Mouse (Mus musculus) kidney, postnatal 25 days (tissue): ENCODE results near the gene Dmd.

ENCODE experiments used
- DNase-seq, 2 experiments: peaks; one replicate each; pipeline ENCODE4 v3.0.0; 2021; ENCODE audit warnings: mixed read lengths in 2 of 2

Dmd gene

DNA sequence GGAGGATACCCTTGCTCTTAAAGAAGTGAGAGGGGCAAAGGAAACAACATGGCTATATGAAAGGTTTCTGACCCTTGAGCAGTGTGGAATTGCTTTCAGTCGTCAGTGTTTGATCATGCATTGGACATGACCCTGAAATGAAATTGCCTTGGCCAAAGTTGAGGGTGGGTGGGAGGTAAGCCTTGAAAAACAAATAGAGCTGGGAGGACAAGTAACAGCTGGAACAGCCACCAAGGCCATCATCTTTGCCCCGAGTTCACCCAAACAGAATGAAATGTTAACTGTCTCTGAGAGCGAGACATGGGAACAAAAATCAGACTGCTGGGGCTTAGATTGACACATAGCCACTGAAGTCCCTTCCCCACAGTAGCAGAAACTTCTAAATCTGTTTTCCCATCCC lies 2100.9 kb downstream of the Dmd start:
- DNase-seq: peak in 1 of 2 experiments; percentile 2

DNA sequence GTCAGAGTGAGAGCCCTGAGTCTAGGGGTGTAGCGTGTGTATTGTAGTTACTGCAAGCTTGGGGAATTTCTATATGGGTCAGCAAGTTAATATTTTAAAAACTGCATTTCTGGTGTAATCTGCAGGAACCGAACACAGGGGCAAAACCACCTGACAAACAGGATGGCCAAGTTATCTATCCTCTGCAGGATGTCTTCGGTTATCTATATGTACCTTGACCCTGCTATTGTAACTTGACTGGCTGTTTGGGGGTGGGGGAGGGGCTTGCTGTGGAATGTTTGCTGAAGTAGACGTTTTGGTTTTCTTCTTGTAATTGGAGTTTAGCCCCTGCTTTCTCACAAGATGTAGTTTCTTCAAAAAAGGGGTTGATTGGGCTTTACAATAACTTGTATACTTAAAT lies 2124.9 kb downstream of the Dmd start:
- DNase-seq: no peak

DNA sequence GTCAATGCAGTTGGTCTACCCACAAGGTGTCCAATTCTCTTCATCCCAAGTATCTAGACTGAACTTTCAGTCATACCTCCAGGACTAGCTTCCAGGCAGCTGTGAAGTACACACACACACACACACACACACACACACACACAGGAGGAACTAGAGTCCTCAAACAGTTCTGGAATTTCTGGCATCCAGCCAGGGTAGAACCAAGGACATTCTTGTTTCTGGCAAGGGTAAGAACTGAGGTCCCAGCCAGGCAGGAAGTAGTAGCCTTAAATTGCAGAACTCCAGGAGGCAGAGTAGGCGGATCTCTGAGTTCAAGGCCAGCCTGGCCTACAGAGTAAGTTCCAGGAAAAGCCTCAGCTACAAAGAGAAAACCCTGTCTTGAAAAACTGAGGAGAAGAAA lies 2128.2 kb downstream of the Dmd start:
- DNase-seq: peak; percentile 54 to 64

DNA sequence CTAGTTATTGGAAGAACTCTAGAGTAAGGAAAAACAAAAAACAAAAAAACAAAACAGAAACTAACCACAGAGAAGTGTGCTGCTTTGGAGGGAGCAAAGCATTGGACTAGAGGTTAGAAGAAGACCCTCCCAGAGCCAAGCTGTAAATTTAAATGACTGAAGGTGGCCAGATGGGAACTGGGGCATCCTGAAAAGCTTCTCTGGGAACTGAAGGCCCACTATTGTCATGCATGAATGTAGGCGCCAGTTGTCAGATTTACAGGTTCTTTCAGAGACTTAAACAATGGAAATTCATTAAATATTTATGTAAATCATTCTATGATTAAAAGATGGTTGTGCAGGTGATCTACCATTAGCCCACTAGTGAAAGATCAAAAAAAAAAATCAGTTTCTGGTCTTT lies 2128.9 kb downstream of the Dmd start:
- no peak for DNase-seq

DNA sequence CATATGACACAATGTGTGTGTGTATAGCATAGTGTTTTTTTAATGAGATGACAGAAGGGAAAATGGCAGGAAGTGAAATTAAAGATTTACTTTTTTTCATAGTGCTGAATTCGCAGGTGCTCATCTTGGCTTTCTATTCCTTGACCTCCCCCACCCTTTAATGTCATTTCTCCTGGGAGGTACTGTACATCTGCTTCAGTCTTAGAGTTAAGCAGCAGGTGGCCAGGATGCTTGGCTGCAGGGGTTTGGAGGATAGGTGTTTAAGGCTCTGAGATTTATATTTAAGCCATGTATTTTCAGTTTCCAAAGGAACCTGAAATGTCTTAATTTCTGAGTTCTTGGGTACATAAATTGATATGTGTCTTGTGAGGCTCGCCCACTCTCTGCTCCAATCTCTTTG lies 2130.5 kb downstream of the Dmd start:
- DNase-seq: no peak

DNA sequence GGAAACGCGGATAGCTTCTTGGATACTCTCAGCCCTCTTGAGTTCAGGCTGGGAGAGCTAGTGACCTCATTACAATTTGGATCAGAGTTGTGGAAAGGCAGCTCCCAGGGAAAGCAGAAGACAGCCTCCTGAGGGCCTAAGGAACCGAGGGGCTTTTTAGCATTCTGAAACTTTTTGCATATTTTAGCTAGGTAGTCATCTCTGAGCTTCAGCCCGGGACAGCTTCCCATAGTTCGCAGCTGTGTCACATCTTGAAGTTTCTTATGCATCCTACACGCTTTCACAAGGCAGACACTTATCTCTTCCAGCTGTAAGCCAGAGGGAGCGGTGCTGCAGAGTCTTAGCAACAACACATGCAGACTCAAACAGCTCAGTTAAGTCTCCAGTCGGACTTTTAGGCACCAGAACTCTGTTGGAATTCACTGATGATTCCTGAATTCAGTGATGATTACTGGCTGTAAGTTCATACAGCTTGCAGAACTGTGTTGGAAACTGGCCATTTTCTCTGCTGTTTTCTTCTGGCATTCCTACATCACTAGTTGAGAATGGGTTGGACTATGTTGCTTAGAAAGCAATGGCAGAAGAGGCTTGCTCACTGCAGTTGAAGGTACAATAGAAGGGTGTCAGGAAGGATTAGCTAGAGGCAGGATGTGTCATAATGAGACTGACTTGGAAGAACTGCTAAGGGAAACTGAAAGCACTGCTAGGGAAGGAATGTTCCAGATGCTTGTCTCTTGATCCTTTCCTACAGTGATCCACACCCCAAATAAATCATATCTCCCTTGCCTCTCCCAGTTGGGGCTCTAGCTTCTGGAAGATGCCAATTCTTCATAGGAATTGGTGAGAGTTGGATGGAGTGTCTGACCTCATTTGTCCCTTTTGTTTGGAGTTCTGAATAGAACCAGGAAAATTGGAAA lies 2135.8 kb downstream of the Dmd start:
- DNase-seq: no peak

DNA sequence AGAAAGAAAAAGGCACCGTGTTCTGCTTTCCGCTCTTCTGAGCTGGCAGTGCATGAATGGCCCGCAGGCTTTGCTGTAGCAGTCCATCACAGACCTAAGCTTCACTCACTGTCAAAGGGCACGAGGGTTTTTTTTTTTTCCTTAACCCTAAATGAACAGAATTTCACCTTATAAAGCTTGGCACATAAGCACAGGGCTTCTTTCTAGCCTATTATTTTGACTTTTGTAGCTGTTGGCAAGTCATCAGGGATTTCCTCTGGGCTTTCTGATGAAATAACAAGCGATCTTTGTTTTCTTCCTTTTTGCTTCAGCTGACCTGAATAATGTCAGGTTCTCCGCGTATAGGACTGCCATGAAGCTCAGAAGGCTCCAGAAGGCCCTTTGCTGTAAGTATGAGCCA lies 2140.8 kb downstream of the Dmd start:
- no peak for DNase-seq

DNA sequence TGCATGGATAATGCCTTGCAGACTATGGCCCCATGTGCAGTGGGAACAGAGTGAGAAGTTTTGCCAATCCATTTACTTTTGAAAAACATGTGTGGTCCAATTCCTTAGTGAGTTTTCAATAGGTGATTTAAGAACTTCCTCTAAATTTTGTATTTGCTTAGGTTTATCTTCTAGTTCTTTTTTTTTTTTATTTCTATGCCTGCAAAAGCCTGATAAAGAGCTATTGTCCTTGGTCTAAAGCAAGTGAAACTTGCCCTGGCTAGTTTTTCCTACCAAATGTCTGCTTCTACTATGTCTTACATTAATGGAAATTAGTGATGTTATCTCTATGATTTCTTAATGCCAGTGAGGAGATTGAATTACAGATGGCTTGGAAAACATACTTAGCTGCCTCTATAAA lies 2144.7 kb downstream of the Dmd start:
- DNase-seq: no peak

DNA sequence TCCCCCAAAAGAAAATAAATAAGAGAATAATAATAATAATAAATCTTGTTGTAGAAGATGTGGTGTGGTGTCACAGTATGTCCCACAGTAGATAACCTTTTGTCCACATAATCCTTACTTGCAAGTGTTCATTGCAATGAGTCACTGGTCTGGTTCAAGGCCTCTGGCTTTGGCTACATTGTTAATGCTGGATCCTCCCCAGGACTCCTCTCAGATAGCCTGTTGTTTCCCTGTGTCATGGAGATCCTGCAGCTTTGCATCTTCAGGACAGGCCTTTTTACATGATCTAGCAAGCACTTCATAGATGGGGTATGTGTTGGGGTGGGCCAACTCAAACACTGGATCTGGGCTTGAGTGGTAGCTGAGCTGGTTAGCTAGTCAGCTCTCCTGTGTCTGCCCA lies 2150.0 kb downstream of the Dmd start:
- DNase-seq: peak in 1 of 2 experiments; percentile 2

DNA sequence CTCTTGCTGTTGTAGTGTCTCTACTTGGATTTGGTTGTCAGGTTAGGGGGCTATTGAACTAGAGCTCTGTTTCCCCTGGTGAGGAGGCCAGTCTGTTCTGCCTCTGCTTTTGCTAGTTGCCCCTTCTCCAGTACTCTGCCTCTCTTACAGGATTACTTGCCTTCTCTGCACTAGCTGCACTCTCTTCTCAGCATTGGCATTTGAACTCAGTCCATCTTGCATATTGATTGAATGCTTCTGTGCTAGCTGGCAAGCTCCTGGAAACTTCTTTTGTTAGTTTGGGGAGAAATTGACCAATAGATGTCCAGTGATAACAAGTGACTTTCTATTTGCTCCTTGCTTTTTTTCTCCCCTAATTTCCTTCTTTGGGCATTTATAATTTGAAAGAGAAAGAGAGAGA lies 2163.7 kb downstream of the Dmd start:
- DNase-seq: no peak

DNA sequence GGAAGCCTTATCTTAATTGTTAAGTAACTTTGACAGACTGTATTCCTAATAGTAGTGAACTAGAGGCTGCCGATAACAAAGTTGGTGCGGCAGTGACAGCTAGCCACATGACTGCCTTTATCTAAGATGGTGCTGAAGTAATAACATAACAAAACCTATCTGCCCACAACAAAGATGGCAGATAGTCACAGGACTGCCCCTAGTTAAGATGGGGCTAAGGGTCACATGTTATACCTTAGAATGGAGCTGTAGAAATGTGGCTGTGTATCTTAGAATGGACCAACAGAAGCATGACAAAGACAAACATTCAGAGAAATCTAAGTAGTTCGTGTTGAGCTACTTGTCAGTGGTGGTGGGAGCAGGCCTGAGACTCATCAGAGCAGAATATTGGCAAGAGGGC lies 2184.0 kb downstream of the Dmd start:
- DNase-seq: no peak

DNA sequence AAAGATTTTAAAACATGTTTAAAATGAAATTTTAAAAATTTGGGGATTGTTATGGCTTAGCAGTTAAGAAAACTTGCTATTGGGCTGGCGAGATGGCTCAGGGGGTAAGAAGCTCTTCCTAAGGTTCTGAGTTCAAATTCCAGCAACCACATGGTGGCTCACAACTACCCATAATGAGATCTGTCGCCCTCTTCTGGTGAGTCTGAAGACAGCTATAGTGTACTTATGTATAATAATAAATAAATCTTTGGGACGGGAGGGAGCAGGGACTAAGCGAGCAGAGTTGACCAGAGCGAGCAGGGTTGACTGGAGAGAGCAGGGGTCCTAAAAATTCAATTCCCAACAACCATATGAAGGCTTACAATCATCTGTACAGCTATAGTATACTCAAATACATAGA lies 2188.6 kb downstream of the Dmd start:
- DNase-seq: peak in 1 of 2 experiments; percentile 1

DNA sequence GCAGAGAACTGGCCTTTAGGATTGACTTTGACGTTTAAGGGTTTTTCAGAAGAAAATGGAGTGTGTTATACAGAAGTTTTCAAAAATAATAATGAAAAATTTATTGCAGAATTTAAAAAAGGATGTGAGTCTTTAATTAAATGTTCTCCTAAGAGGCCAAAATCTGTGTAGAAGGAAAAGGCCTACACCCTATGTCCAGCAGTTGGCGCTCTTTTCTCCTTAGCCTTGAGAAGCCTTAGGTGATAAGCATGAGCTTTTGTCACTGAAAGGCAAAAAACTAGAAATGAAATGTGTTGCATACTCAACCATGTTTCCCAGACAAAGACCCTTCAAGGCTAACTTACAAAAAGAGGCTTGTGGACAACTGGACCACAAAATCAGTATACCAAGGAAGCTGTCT lies 2222.6 kb downstream of the Dmd start:
- DNase-seq: no peak

DNA sequence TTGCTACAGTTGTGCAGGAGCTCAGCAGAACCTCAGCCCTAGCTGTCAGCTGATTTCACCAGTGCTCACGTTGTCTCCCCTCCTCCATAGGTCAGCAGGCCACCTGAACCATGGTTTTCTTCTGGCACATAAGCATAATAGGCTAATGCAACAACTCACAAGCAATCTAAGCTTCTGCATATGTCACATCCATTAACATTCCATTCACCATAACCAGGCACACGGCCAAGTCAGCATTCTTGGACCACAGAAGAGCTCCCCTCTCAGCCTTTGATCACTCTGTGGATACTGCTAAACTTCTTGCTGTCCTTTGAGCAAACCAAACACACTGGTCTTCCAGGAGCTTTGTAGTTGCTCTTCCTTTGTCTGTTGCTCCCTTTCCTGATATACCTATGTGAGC lies 2238.9 kb downstream of the Dmd start:
- no peak for DNase-seq

DNA sequence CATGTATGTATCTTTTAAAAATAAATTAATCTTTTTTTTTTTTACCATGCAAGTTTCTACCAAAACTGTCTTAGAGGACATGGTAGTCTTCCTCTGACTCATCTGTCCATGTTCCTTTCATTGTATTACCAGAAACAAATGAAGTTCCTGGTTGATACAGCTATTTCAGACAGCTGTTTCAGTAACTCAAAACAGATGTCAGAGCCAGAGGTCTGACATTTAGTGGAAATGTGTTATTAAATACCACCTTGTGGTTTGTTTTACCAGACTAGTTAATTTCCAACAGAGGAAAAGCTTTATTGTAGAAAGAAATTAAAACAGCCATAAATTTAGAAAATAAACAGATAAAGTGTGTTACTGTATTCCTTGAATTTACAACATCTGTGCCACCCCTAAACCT lies 2245.2 kb downstream of the Dmd start:
- no peak for DNase-seq

DNA sequence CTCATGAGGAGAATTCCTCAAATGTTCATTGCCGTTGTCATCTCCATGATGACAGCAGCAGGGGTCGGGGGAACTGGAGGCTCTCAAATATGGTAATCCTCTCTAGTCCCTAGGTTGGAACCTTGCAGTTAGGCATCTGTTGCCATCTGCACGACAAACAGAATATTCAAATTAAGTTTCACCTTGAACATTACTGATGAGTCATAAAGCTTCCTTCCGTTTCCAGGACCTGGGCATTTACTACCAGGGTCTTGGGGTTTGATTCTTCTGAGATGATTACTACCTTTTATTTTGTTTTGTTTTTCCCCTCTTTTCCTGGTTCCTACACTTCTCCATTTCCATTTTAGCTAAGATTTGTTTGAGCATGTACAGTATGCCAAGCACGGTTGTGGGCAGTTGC lies 2249.0 kb downstream of the Dmd start:
- no peak for DNase-seq

DNA sequence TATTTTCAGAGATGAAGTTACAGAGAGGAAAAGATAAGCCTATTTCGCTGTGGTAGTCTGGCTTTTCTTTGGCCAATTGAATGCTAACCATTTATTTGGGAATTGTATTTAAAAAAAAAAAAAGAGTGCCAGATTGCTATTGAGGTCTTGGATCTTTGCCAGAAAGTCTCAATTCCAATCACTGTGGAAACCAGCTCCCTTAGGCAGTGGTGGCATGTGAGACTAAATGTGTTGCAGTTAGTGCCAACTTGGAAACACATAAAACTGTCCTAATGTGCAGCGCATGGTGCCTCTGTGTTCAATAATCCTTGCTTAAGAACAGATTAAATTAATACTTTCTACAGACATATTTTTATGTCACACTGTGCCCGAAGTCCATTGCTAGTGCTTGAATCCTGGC lies 2250.7 kb downstream of the Dmd start:
- no peak for DNase-seq

DNA sequence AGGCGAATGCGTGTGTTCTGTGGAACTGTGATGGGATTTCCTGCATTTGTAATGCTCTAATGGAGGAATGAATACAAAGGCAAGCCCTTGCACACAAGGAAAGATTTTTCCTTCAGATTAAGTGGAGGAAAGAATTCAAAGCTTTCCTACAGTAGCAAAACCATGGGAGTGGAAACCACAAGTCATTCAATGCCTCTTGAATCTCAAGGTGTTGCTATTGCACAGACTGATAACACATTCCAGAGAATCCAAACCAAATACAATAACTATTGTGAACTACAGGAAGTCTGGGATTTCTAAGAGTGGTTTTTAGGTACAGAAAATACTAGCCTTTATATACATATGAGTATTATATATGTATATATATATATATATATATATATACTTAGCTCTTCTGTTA lies 2258.3 kb downstream of the Dmd start:
- DNase-seq: no peak

DNA sequence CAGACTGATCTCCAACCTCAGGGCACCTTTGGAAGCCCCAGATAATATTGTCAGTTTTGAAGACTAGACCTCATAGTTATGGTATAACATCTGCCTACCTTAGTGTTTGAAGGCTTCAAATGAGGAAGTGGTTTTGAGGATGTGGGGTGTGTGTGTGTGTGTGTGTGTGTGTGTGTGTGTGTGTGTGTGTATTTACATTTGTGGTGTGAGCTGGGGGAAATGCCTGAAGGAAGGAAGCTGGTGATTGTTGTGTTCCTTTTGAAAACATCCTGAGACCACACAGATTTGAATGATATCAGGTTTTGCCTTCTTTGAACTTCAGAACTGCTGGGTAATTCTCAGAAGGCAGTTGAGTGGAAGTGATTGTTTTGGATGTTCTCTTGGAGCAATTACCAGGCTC lies 2278.2 kb downstream of the Dmd start:
- DNase-seq: no peak

DNA sequence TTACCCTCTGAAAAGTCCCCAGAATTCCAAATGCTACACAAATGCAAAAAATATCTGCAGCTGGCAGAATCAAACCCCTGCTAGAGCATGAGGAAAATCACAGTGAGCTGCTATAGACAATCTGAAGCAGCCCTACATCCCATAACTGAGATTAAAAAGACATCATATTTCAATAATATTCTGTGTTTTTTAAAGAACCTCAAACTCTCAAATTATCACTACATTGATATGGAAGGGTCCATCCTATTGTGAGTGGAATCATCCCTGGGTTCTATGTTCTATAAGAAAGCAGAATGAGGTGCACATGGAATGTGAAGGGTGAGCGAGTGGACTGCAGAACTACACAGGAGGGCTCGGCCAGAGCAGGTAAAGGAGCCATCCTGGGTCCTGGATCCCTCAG lies 2300.7 kb downstream of the Dmd start, which contains the start of gene Fthl17a:
Fthl17a (plus strand) TSS at position 301 of the 400 bp plus-strand sequence.
- no peak for DNase-seq
